Mouse (Mus musculus) E14TG2a.4 (cell line): ENCODE data around the gene Fam187a.
A peak's percentile ranks its signal among the peaks of the same experiment; 100 is the strongest.

ENCODE experiments used
- H3K27me3 ChIP-seq: 2 replicates; pipeline ENCODE4 v1.6.1; 2014; ENCODE audit warnings: low read length, control low read depth; ENCODE audit not compliant: insufficient read depth
- H3K36me3 ChIP-seq: 2 replicates; pipeline ENCODE4 v1.6.1; 2014; ENCODE audit warnings: low read length, control low read depth; ENCODE audit not compliant: insufficient read depth
- H3K4me1 ChIP-seq: replicated peaks from 2 replicates; pipeline ENCODE4 v1.6.1; 2014; ENCODE audit warnings: low read depth, low read length, control low read depth
- H3K4me3 ChIP-seq: replicated peaks from 2 replicates; pipeline ENCODE4 v1.5.1; 2014; ENCODE audit warnings: mild to moderate bottlenecking, low read length
- H3K9me3 ChIP-seq: 2 replicates; pipeline ENCODE4 v1.6.1; 2014; ENCODE audit warnings: low read length, control low read depth
- CTCF ChIP-seq: conservative IDR thresholded peaks from 2 replicates; pipeline ENCODE4 v1.5.1; 2014; ENCODE audit warnings: low read length
- NANOG ChIP-seq: IDR thresholded peaks from 2 replicates; pipeline ENCODE4 v1.6.1; 2014; ENCODE audit warnings: borderline replicate concordance, low read length, mixed read lengths
- POU5F1 ChIP-seq: IDR thresholded peaks from 2 replicates; pipeline ENCODE4 v1.6.1; 2014; ENCODE audit warnings: low read length, borderline replicate concordance

Gene Fam187a

DNA sequence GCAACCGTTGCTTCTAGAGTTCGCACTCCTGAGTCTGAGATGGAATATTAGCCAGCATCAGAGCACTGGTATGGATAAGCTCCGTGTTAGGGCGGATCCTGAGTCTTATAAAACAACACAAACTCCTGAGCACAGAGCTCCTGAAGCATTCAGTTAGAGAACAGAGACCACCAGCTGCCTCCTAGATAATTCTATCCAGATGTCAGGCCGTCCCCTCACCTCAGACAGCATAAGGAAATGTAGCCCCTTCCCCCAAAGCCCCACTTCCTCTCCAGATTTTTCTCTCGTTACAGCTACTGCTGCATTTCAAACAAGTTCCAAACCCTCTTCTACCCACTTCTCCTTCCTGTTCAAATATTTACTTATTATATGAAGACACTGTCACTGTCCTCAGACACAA lies 29.0 kb upstream of the Fam187a start:
- TF ChIP-seq CTCF (no peak), NANOG (no peak), POU5F1 (no peak)
- no peak overlapping the region for H3K4me3 ChIP-seq
- no peaks in the 10 kb centered on the region for H3K9me3 ChIP-seq
- H3K36me3 ChIP-seq = peaks cover 99% of the 10 kb centered on the region
- H3K4me1 ChIP-seq = no peaks in the 10 kb centered on the region; the same call in 1 of the 2 replicates
- H3K27me3 ChIP-seq = no peaks in the 10 kb centered on the region

DNA sequence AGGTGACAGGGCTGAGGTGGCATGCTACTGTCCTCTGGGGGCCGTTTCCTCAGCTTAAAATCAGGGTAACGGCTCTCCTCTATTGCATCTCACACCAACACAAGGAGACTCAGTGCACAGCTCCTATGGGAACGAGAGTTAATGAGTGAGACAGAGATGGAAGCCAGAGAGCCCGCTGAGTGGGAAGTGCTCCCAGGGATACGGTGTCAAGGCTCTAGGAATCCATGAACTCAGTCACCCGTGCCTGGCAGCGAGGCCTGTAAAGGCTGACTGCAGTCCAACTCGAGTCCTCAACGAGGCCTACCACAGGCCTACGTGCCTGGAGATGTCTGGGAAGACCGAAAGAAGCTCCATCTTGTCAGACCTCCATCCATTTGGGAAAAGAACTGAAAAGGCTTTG lies 26.0 kb upstream of the Fam187a start:
- Histone ChIP-seq H3K27me3 (no peaks in the 10 kb centered on the region), H3K4me3 (no peak overlapping the region), H3K36me3 (peaks cover 98% of the 10 kb centered on the region), H3K4me1 (no peaks in the 10 kb centered on the region), H3K9me3 (no peaks in the 10 kb centered on the region)
- TF ChIP-seq POU5F1 (no peak), CTCF (no peak), NANOG (no peak)

DNA sequence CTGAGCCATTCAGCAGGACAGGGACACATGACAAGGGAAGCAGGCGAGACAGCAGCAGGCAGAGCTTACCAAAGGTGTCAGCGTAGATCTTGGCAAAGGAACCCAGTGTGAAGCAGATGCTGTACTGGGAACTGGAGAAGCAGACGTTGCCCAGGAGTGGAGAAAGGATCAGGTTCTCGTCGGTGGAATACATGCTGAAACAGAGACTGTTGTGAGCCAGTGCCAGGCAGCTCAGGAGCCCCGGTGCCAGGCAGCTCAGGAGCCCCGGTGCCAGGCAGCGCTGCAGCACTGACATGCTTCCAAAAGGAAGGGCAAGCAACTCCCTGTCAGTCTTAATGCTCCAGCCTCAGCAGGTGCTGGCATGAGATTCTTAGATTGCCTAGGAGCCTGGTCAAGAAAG lies 25.0 kb upstream of the Fam187a start:
- TF ChIP-seq CTCF (no peak), NANOG (no peak), POU5F1 (no peak)
- no peaks in the 10 kb centered on the region for H3K4me1 ChIP-seq
- H3K4me3 ChIP-seq = no peak overlapping the region
- no peaks in the 10 kb centered on the region for H3K9me3 ChIP-seq
- no peaks in the 10 kb centered on the region for H3K27me3 ChIP-seq
- peaks cover 99% of the 10 kb centered on the region for H3K36me3 ChIP-seq

DNA sequence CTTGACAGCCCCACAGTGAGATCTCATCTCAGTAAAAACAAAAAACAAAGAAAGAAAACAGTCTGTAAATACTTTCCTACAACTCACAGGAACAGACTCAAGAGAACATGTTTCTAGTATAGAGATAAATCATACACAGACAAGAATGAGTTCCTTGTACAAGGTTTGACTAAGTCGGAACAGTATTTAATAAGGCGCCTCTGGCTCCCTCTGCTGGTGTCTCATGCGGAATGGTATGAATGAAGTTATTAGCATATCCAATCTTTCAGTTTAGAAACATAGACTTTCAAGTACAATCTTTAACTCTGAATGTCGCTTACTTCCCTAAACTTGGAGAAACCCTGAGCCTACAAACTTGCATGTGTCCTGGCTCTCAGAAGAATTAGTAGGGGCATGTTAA lies 20.7 kb upstream of the Fam187a start:
- TF ChIP-seq NANOG = no peak
- TF ChIP-seq CTCF = peak; percentile 38
- no peak for TF ChIP-seq POU5F1
- Histone ChIP-seq H3K4me3 (no peak overlapping the region), H3K9me3 (no peaks in the 10 kb centered on the region), H3K4me1 (no peaks in the 10 kb centered on the region), H3K36me3 (peaks cover 98% of the 10 kb centered on the region), H3K27me3 (no peaks in the 10 kb centered on the region)

DNA sequence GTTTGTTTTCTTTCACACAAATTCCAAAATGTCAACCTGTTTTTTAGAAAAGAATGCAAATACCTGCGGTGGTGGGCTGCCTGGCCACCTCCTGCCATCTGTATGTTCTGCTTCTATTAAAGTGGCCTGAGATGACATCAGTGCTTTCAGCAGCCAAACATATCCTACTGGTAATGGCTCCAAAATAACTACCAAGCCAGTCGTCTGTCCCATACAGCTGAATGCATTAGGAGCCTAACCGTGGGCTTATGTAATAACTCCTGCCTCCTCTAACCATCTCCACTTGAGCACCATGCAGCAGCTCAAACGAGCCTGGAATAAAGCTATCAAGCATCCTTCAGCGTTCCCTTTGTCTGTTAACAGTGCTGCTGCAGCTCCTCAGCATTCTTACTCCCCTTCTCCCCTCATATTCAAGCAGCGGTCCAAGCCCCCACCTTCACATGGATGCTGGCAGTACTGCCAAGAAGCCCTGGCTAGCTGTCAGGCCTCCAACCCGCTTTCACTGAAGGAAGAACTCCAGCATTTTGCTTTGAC lies 10.1 kb upstream of the Fam187a start:
- no peaks in the 10 kb centered on the region for H3K9me3 ChIP-seq
- H3K36me3 ChIP-seq = peaks cover 80% of the 10 kb centered on the region
- peaks cover 13% of the 10 kb centered on the region for H3K4me1 ChIP-seq
- no peak overlapping the region for H3K4me3 ChIP-seq
- TF ChIP-seq POU5F1 (no peak), NANOG (no peak), CTCF (no peak)
- H3K27me3 ChIP-seq = no peaks in the 10 kb centered on the region

DNA sequence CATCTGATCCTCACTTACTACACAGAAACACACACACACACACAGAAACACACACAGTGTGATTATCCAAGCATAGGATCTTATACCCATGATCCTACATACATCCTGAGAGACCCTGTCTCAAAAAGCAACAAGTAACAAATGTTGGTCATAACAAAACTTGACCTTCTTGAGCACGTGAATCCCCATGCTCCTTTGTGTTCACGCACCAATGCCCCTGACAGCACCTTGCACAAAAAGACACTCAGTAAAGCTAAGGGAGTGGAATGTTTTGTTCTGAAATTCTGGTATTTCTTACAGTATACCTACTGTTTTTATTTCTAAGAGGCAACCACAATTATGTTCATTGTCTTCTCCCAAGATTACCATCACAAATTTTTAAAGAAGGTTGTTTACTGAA lies 5.4 kb upstream of the Fam187a start:
- H3K4me1 ChIP-seq = peaks cover 23% of the 10 kb centered on the region
- peaks cover 13% of the 10 kb centered on the region for H3K27me3 ChIP-seq
- TF ChIP-seq CTCF = no peak
- no peak for TF ChIP-seq NANOG
- TF ChIP-seq POU5F1 = no peak
- peaks cover 38% of the 10 kb centered on the region for H3K36me3 ChIP-seq
- H3K9me3 ChIP-seq = no peaks in the 10 kb centered on the region
- H3K4me3 ChIP-seq = peak overlapping the region; percentile 95

DNA sequence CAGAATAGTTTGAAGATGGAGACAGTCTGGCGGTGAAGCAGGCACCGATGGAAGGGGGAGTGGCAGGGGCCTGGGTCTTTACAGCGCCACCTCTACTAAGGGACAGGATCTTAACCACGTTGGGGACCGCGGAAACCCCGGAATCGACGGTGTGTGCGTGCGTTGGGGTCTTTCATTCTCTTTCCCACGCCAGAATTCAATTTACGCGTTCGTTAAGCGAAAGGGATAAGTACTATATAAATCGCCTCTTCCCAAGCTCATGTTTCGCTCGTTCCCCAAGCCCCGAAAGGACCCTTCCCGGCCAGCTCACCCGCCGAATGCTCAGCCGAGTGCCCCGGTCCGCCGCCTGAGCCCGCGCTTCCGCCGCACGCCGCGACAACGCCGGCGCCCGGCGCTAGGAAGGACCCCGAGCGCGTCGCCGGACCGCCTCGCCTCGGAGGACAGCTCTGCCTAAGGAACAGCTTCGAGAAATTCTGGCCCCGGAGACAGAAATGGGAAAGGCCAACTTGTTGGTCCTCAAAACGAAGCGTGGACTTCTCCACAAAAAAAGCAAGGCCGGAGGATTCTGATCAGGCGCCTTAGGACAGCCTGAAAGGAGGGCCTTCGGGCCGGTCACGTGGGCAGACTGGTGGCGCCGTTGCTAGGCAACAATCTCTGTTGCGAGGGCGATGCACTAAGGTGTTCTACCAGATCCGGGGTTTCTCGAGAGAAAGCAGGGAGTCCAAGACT lies 4.2 kb upstream of the Fam187a start, which contains the start of the genes Eftud2 and Ccdc103:
Gene Eftud2, minus strand, starts transcription at position 401 of the 729 bp plus-strand sequence.
Gene Ccdc103, plus strand, starts transcription at position 620 of the 729 bp plus-strand sequence.
- Histone ChIP-seq H3K36me3 (peaks cover 26% of the 10 kb centered on the region), H3K27me3 (peaks cover 13% of the 10 kb centered on the region), H3K9me3 (peaks cover 6% of the 10 kb centered on the region), H3K4me3 (peak within 1 kb of the TSS; percentile 95), H3K4me1 (peaks cover 23% of the 10 kb centered on the region)
- TF ChIP-seq NANOG (no peak), POU5F1 (no peak), CTCF (no peak)

DNA sequence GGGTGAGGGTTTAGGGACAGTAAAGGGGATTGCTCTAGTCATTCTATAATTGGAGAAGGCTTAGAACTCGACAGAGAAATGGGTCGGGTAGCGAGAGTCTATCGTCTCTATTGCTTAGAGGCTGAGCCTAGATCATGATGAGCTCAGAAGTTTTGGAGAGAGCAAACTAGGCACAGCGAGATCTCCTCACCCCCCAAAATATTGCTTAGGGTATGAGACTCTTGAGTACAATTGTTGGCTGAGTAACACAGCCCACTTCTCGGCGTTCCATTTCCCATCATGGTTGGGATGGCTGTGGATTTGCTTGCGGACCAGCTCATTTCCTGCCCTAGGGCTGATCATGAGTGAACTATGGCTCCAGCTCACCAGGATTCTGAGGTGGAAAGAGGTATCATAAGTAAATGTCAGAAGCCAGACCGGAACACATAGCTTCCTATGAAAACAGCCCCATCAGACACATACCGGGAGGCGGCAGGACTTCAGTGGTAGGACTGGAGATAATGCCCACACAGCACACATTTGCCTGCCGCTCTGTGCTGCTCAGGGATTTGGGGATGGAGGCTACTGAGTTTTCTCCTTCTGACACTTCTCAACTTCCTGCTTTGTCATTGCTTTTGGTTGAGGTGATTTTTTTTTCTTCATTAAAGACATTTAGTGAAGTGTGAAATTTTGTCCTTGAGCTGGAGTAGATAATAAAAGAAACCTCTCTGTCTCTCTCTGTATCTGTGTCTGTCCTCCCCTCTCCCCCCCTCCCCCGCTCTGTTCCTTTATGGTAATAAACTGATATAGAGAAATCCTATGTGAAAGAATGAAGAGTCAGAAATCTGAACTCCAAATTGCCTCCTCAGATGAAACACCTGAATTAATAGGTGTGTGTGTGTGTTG lies 3.4 kb upstream of the Fam187a start:
- peaks cover 23% of the 10 kb centered on the region for H3K4me1 ChIP-seq
- H3K36me3 ChIP-seq = peaks cover 18% of the 10 kb centered on the region
- H3K27me3 ChIP-seq = peaks cover 20% of the 10 kb centered on the region
- H3K4me3 ChIP-seq = peak overlapping the region; percentile 95
- no peak for TF ChIP-seq POU5F1
- TF ChIP-seq CTCF = no peak
- TF ChIP-seq NANOG = no peak
- H3K9me3 ChIP-seq = peaks cover 14% of the 10 kb centered on the region
